Mouse (Mus musculus) cerebellum, postnatal 25 days (tissue): ENCODE results near the gene 4932438H23Rik.

Experiments used
- DNase-seq, 2 experiments: peaks; one replicate each; pipeline ENCODE4 v3.0.0; 2021; ENCODE audit warnings: mixed read lengths in 2 of 2

Gene 4932438H23Rik

DNA sequence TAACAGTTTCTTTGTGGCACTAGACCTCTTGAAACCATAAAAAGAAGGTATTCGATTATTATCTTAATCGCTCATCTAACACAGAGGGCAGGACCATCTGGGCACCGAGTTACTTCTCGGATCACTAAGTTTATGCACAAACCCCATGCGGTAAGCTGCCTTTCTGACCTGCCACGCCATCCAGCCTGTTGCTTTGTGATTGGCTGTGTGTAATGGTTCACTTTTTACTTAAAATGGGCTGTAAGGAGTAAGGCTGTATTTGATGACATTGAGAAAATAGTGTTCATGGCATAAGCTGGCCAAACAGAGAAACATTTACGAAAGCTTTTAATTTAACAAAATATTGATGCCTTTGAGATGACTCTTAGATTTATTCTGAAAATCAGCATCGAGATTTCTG lies at the start of gene 4932438H23Rik:
4932438H23Rik (minus strand) TSS at position 101 of the 400 bp plus-strand sequence.
- no peak for DNase-seq

GRCm38 (mm10) chr16:91140991-91141630 lies 46.2 kb upstream of the 4932438H23Rik start:
- DNase-seq = no peak

GRCm38 (mm10) chr16:91140457-91140856 lies 45.5 kb upstream of the 4932438H23Rik start:
- DNase-seq = no peak

DNA sequence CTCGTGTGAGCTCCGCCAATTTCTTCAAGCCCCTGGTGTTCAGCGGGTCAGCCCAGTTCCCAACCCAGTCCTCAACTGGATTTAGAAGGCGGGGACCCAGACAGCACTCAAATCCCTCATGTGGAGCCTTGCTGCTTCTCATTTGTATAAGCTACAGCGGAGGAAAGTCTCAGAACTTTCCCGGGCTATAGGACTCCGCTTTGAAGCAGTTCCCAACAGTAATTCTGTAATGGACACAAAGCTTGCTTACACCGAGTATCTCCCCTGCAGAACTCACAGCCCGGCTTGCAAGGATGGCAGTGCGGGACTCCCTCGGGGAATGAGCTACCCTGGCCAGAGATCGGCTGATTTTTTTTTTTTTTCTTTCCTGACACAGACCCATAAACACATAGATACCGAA lies 45.1 kb upstream of the 4932438H23Rik start:
- DNase-seq = no peak

GRCm38 (mm10) chr16:91139481-91139880 lies 44.6 kb upstream of the 4932438H23Rik start:
- DNase-seq = no peak

DNA sequence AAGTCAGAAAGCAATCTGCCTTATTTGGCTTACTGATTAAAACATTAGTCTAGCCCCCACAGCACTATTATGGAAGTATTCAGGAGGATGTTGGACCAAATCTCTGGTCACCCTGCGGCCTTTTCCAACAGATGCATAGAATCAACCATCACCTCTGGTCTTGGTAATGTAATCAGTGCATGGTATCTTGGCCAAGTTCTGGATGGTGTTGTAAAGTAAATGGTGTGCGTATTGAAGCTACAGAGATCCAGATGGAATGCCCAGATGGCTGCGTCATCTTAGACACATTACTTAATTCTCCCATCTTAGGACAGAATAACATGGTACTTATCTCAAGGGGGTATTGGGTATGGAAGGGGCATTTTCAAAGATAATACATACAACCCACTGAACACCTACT lies 43.8 kb upstream of the 4932438H23Rik start:
- DNase-seq = no peak

GRCm38 (mm10) chr16:91138151-91138550 lies 43.2 kb upstream of the 4932438H23Rik start:
- DNase-seq = no peak

GRCm38 (mm10) chr16:91136607-91137006 lies 41.7 kb upstream of the 4932438H23Rik start:
- DNase-seq = no peak

DNA sequence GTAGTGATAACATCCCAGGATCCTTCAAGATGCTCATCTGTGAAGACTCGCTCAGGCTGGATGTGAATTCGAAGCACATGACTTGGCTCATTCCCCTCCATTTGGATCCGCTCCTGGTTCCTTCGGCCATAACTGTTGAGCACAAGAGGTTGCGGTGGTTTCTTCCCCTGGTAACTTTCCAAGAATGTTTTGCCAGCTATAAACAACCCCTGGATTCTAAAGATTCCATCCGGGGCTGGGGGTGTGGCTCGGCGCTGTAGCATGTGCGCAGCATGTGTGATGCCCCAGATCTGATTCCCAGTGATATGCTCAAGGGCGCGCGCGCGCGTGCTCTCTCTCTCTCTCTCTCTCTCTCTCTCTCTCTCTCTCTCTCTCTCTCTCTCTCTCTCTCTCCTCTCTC lies 35.0 kb upstream of the 4932438H23Rik start:
- no peak for DNase-seq

DNA sequence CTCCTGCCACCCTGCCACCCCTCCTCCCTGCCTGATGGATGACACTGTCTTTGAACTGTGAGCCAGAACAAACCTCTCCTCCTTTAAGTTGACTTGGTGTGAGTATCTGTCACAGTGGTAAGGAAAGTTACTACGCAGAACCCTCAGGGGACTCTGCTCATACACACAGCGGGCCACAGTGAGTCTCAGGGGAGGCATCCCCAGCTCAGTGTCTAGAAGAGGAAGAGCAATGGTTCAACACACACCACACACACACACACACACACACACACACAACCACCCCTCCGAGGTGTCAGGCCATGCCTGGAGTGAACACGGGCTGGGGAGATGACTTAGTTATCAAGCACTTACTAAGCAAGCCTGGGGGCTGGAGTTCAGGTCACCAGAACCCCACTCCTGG lies 33.5 kb upstream of the 4932438H23Rik start:
- DNase-seq = no peak

DNA sequence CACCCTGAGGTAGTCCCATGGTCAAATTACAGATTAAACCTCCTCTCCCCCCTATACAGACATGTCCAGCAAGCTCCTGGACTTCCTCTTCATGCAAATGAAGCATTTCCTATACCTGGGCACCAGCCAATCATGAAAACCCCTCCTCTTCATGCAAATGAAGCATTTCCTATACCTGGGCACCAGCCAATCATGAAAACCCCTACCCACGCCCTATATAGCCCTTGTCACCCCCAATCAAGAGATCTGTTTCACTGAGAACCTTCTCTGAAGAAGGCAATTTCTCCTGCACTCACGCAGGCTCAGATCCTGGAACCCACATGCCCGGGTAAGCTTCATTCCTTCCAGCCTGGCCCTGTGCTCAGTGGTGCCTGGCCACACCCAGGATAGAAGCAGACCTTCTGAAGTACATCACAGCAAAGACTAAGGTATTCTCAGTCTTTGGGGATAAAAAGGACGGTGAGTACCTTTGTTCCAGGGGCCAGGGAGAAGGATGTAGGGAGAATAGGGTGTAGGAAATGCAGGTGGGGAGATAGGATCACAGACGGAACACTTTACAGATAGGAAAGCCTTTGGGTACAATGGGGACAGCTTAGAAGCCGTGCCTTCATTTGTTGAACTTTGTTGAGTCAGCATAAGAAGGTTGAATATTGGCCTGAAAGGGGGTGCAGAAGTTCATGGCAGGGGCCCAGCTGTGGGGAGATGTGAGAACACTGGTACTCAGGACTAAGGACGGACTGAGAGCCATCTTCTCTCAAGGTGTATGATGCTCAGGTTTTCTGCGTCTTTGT lies 32.0 kb upstream of the 4932438H23Rik start:
- DNase-seq = no peak

DNA sequence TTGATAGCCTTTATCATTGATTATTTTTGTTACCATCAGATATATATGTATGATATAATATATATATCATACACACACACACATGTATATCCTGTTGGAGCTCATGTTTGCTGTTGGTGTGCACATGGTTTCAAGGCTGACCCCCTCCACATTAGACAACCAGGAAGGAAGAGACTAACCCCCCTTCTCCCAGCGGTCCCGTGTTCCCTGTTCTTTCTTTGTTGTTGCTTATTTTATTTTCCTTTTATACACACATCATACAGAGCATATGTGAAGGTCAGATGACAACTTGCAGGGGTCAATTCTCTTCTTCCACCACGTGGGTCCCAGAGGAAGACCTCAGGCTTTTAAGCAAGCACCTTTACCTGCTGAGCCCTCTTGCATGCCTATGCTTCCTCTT lies 29.3 kb upstream of the 4932438H23Rik start:
- no peak for DNase-seq

- no peak for DNase-seq
Observed at GRCm38 (mm10) chr16:91123821-91124220, 28.9 kb upstream of the 4932438H23Rik start.

GRCm38 (mm10) chr16:91119879-91120278 lies 25.0 kb upstream of the 4932438H23Rik start:
- DNase-seq = no peak

DNA sequence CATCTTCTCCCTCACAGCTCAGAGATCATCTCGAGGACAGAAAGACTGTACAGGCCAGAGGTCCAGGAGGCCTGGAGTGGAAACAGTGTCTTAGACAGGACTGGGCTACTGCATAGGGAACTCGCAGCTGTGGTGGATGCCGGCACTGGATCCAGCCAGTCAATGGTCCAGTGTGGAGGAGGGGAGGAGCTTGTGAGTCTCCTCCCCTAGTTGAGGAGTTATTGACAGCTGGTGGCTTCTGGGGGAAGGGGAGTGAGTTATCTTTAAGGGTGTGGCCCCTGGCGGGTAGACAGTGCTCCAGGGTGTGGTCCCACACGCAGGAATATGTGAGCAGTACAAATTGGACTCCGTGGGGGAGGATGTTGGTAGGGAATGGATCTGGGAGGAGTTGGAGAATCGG lies 21.8 kb upstream of the 4932438H23Rik start:
- no peak for DNase-seq

DNA sequence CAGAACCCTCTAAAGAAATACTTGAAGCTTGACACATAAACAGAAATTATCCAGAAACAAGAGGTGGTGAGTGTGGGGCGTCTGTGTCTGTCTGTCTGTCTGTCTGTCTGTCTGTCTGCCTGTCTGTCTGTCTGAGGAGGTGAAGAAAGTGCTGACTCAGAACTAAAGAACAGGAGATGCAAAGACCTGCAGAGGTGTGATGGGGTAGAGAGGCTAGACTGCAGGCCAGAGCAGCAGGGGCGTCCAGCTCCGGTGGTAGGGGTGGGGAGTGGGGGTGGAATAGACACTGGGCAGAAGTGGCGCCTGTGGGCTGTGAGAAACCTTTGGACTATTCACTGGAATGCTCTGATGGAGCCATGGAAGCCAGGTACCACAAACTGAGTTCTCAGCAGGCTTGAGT lies 21.1 kb upstream of the 4932438H23Rik start:
- DNase-seq = no peak

DNA sequence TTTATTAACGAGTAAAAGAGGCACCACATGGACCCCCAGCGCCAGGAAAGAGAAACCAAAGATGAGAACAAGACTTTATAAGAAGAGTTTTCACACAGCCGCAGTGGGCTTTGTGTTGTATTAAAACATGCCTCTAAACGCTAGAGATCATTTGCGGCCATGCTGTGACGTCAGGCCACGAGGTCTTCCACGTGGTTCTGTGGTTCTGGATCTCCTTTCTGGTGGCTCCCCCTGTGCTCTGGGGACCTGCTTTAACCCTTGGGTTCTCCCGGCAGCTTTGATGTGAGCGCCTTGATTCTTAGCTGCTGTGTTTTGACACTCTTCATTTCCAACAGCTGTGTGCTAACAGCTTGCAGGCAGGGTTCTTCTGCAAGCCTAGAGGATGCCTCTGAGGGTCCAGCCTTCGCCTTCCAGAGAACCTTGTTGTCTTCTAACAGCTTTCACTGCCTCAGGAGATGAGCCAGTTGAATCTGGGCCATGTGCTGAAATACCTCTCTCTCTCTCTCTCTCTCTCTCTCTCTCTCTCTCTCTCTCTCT lies 16.1 kb upstream of the 4932438H23Rik start:
- no peak for DNase-seq

GRCm38 (mm10) chr16:91107608-91108007 lies 12.7 kb upstream of the 4932438H23Rik start:
- DNase-seq = no peak

DNA sequence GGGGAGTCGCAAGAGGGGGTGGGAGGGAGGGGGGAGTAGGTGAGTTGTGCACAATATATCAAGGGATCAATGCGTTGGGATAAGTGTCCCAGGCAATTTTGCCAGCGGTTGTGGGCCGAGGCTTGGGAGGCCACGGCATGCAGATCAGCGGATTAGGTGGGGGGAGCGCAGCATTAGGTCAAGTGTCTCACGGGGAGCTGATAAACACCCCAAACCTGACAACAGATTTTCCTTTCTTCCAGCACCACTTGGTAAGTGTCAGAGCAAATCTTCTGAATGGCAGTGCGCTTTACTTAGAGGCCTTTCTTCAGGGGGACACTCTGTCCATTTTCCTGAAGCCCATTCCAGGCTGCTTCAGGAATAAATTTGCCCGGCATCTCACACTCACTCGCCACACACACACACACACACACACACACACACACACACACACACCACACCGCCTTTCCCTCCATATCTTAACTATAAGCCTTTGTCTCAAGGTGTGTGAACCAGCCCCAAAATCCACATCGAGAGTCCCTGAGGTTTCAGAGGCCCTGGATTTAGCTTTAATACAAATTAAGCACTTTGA lies 10.6 kb upstream of the 4932438H23Rik start:
- DNase-seq = no peak

- no peak for DNase-seq
Observed at GRCm38 (mm10) chr16:91104821-91105480, 10.0 kb upstream of the 4932438H23Rik start.

DNA sequence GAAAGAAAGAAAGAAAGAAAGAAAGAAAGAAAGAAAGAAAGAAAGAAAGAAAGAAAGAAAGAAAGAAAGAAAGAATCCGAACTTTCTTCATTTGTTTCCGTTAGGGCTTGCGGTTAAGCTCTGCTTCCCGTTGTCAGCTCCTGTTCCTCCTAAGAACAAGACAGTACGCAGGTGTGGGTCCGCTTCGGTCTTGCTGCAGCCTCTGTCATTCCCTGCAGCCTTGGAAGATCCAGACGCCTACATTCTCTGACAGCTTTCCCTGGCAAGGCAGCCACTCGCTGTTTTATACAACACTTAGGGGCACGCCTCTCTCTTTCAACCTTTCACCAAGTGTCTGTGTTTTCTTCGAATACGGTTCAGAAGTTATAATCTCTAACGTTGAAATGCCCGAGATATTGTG lies 8.5 kb upstream of the 4932438H23Rik start:
- DNase-seq = no peak

DNA sequence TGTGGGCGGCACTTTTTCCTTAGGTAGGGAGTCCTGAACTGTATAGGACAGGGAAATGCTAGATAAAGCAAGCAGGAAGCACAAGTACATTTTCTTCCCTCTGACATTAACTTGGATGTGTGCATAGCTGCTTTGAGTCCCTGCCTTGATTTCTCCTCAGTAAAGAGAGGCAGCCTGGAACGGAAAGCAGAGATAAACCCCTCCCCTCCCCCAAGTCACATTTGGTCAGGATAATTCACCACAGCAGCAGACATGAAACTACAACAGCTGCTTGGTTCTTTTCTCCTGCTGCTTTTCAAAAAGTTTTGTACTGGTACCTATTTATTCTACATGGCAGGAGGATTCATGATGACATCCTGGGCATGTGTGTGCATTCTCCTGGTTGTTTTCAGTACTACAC lies 5.6 kb upstream of the 4932438H23Rik start:
- no peak for DNase-seq

DNA sequence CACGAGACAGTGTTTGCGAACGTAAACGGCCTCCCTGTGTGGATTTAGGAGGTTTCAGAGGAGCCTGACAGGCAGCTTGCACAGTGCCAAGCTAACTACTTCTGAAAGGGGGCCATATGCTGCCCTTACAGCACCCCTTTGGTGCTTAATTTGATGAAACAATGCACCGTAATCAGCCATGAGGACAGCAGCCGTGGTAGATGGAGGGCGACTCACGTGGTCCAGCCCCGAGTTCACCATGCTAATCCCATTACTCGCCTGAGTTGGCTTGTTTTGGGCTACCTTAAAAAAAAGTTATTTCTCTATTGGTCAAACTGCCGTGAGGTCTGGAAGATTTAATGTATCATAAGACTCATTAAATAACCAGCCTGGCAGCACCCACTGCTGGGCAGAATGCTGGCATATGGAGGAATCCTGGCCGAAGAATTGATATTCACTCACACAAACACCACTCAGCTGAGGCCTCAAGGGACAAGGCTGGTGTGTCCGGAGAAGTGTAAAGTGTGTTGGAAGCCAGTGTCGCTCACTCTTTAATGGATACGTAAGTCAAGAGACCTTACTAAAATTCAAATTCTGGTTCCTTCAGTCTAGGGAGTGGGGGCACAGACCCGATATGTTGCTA lies 4.6 kb upstream of the 4932438H23Rik start:
- peak in 1 of 2 experiments; percentile 15 for DNase-seq
